Mouse (Mus musculus) MEL (cell line): ENCODE data around the gene Adamts4. TPM values are rescaled to one million over a fixed set of nuclear protein-coding genes. Genes with fewer than 3 reads are reported as not detected.

Source experiments
- DNase-seq: peaks from one replicate; pipeline ENCODE4 v3.0.0; 2011; ENCODE audit warnings: low read depth, low spot score
- H3K27ac ChIP-seq: 2 replicates; pipeline ENCODE4 v1.5.1; 2012; ENCODE audit warnings: low read depth, mild to moderate bottlenecking, control low read depth, low read length, moderate library complexity; ENCODE audit not compliant: control insufficient read depth
- H3K27me3 ChIP-seq, 2 experiments: fragments of 150-350 bp in 1 of 2; sonication (generic) in 1 of 2; 2 replicates each; pipeline ENCODE4 v1.6.1; 2012; ENCODE audit warnings: low read length in 2 of 2, mild to moderate bottlenecking in 2 of 2, improper control_type of control experiment in 1 of 2, moderate library complexity in 1 of 2; ENCODE audit not compliant: insufficient read depth in 2 of 2, control insufficient read depth in 1 of 2
- H3K36me3 ChIP-seq, 2 experiments: 2 replicates each; pipeline ENCODE4 v1.6.1; 2012 to 2014; ENCODE audit warnings: low read length in 2 of 2, improper control_type of control experiment in 1 of 2, inconsistent platforms in 1 of 2, mild to moderate bottlenecking in 1 of 2; ENCODE audit not compliant: insufficient read depth in 2 of 2, control insufficient read depth in 1 of 2
- H3K4me1 ChIP-seq, 2 experiments: fragments of 150-350 bp in 1 of 2; sonication (generic) in 1 of 2; 2 replicates each; pipeline ENCODE4 v1.6.1; 2012; ENCODE audit warnings: low read length in 2 of 2, improper control_type of control experiment in 1 of 2, mild to moderate bottlenecking in 1 of 2; ENCODE audit not compliant: insufficient read depth in 2 of 2, control insufficient read depth in 1 of 2
- H3K4me3 ChIP-seq, 2 experiments: fragments of 150-350 bp in 1 of 2; sonication (generic) in 1 of 2; 2 replicates each; pipeline ENCODE4 v1.5.1; 2012; ENCODE audit warnings: low read depth in 2 of 2, low read length in 2 of 2, mild to moderate bottlenecking in 2 of 2, moderate library complexity in 2 of 2, control low read depth in 1 of 2, improper control_type of control experiment in 1 of 2; ENCODE audit not compliant: control insufficient read depth in 1 of 2, insufficient read depth in 1 of 2
- H3K79me2 ChIP-seq: 2 replicates; pipeline ENCODE4 v1.6.1; 2012; ENCODE audit warnings: mild to moderate bottlenecking, low read length, moderate library complexity; ENCODE audit not compliant: control insufficient read depth, poor library complexity, insufficient read depth
- H3K9ac ChIP-seq: 2 replicates; pipeline ENCODE4 v1.6.1; 2012; ENCODE audit warnings: low read depth, mild to moderate bottlenecking, control low read depth, low read length, moderate library complexity; ENCODE audit not compliant: control insufficient read depth, poor library complexity, severe bottlenecking
- H3K9me3 ChIP-seq: fragments of 150-350 bp; sonication (generic); replicated peaks from 2 replicates; pipeline ENCODE4 v1.6.1; 2012; ENCODE audit warnings: mild to moderate bottlenecking, low read length, improper control_type of control experiment, moderate library complexity; ENCODE audit not compliant: insufficient read depth
- CHD2 ChIP-seq: IDR thresholded peaks from 2 replicates; pipeline ENCODE4 v1.6.1; 2011; ENCODE audit warnings: low read length, improper control_type of control experiment
- CTCF ChIP-seq, 3 experiments: IDR thresholded peaks in 2 of 3; conservative IDR thresholded peaks in 1 of 3; 2 replicates each; pipeline ENCODE4 v1.5.1; 2011 to 2012; ENCODE audit warnings: low read length in 3 of 3, low read depth in 2 of 3, mild to moderate bottlenecking in 2 of 3, improper control_type of control experiment in 1 of 3, inconsistent platforms in 1 of 3, mixed read lengths in 1 of 3, moderate library complexity in 1 of 3; ENCODE audit not compliant: control insufficient read depth in 1 of 3, insufficient read depth in 1 of 3, poor library complexity in 1 of 3, severe bottlenecking in 1 of 3
- E2F4 ChIP-seq: IDR thresholded peaks from 2 replicates; pipeline ENCODE4 v1.6.1; 2011; ENCODE audit warnings: low read depth, low read length, improper control_type of control experiment, borderline replicate concordance
- ELF1 ChIP-seq: IDR thresholded peaks from 2 replicates; pipeline ENCODE4 v1.6.1; 2014; ENCODE audit warnings: low read depth, mild to moderate bottlenecking, inconsistent platforms, low read length, improper control_type of control experiment, moderate library complexity
- EP300 ChIP-seq, 2 experiments: IDR thresholded peaks; 2 replicates each; pipeline ENCODE4 v1.6.1; 2011; ENCODE audit warnings: improper control_type of control experiment in 2 of 2, low read length in 2 of 2, low read depth in 1 of 2, mild to moderate bottlenecking in 1 of 2
- ETS1 ChIP-seq: IDR thresholded peaks from 2 replicates; pipeline ENCODE4 v1.6.1; 2012; ENCODE audit warnings: low read depth, mild to moderate bottlenecking, inconsistent platforms, low read length, improper control_type of control experiment, moderate library complexity
- GABPA ChIP-seq: IDR thresholded peaks from 2 replicates; pipeline ENCODE4 v1.6.1; 2012; ENCODE audit warnings: low read depth, mild to moderate bottlenecking, inconsistent platforms, low read length, improper control_type of control experiment, moderate library complexity
- HCFC1 ChIP-seq: IDR thresholded peaks from 2 replicates; pipeline ENCODE4 v1.6.1; 2012; ENCODE audit warnings: low read depth, mild to moderate bottlenecking, inconsistent platforms, low read length, improper control_type of control experiment, moderate library complexity
- KAT2A ChIP-seq: conservative IDR thresholded peaks from 2 replicates; pipeline ENCODE4 v1.6.1; 2012; ENCODE audit warnings: low read depth, low read length, improper control_type of control experiment, inconsistent platforms
- MAFK ChIP-seq: IDR thresholded peaks from 2 replicates; pipeline ENCODE4 v1.6.1; 2011; ENCODE audit warnings: low read depth, mild to moderate bottlenecking, low read length, improper control_type of control experiment, borderline replicate concordance
- MXI1 ChIP-seq: IDR thresholded peaks from 2 replicates; pipeline ENCODE4 v1.6.1; 2011; ENCODE audit warnings: mild to moderate bottlenecking, low read depth, low read length, improper control_type of control experiment
- MYC ChIP-seq: IDR thresholded peaks from 2 replicates; pipeline ENCODE4 v1.6.1; 2011; ENCODE audit warnings: low read depth, mild to moderate bottlenecking, low read length, improper control_type of control experiment, moderate library complexity
- NELFE ChIP-seq: IDR thresholded peaks from 2 replicates; pipeline ENCODE4 v1.6.1; 2011; ENCODE audit warnings: low read depth, low read length, improper control_type of control experiment
- NRF1 ChIP-seq: IDR thresholded peaks from 2 replicates; pipeline ENCODE4 v1.6.1; 2014; ENCODE audit warnings: low read depth, mild to moderate bottlenecking, inconsistent platforms, low read length, improper control_type of control experiment, moderate library complexity; ENCODE audit not compliant: poor library complexity, insufficient read depth, severe bottlenecking
- POLR2AphosphoS5 ChIP-seq: IDR thresholded peaks from 2 replicates; pipeline ENCODE4 v1.6.1; 2012; ENCODE audit warnings: low read depth, borderline replicate concordance, mild to moderate bottlenecking, inconsistent platforms, low read length, moderate library complexity, mixed read lengths
- SIN3A ChIP-seq: IDR thresholded peaks from 2 replicates; pipeline ENCODE4 v1.6.1; 2012; ENCODE audit warnings: low read length, improper control_type of control experiment, inconsistent platforms
- SMC3 ChIP-seq: IDR thresholded peaks from 2 replicates; pipeline ENCODE4 v1.6.1; 2011; ENCODE audit warnings: low read depth, low read length, improper control_type of control experiment
- TAL1 ChIP-seq: IDR thresholded peaks from 2 replicates; pipeline ENCODE4 v1.6.1; 2012; ENCODE audit warnings: mild to moderate bottlenecking, inconsistent platforms, low read length, moderate library complexity, mixed read lengths
- TBP ChIP-seq: IDR thresholded peaks from 2 replicates; pipeline ENCODE4 v1.8.0; 2011; ENCODE audit warnings: low read depth, low read length, improper control_type of control experiment
- TCF12 ChIP-seq: IDR thresholded peaks from 2 replicates; pipeline ENCODE4 v1.6.1; 2014; ENCODE audit warnings: low read depth, mild to moderate bottlenecking, inconsistent platforms, low read length, improper control_type of control experiment, moderate library complexity
- UBTF ChIP-seq: IDR thresholded peaks from 2 replicates; pipeline ENCODE4 v1.6.1; 2012; ENCODE audit warnings: low read depth, mild to moderate bottlenecking, inconsistent platforms, low read length, improper control_type of control experiment, moderate library complexity, borderline replicate concordance; ENCODE audit not compliant: insufficient read depth
- USF1 ChIP-seq: IDR thresholded peaks from 2 replicates; pipeline ENCODE4 v1.6.1; 2014; ENCODE audit warnings: low read depth, mild to moderate bottlenecking, inconsistent platforms, low read length, improper control_type of control experiment, moderate library complexity
- USF2 ChIP-seq, 2 experiments: IDR thresholded peaks; 2 replicates each; pipeline ENCODE4 v1.6.1; 2011 to 2012; ENCODE audit warnings: improper control_type of control experiment in 2 of 2, low read length in 2 of 2, borderline replicate concordance in 1 of 2, inconsistent platforms in 1 of 2, low read depth in 1 of 2, mild to moderate bottlenecking in 1 of 2; ENCODE audit not compliant: insufficient read depth in 1 of 2
- ZC3H11A ChIP-seq: IDR thresholded peaks from 2 replicates; pipeline ENCODE4 v1.6.1; 2012; ENCODE audit warnings: low read depth, mild to moderate bottlenecking, inconsistent platforms, low read length, improper control_type of control experiment
- ZKSCAN1 ChIP-seq: IDR thresholded peaks from 2 replicates; pipeline ENCODE4 v1.6.1; 2012; ENCODE audit warnings: low read depth, mild to moderate bottlenecking, inconsistent platforms, low read length, improper control_type of control experiment, moderate library complexity
- ZNF384 ChIP-seq: IDR thresholded peaks from 2 replicates; pipeline ENCODE4 v1.6.1; 2012; ENCODE audit warnings: low read depth, mild to moderate bottlenecking, inconsistent platforms, low read length, improper control_type of control experiment
- polyA plus RNA-seq, 2 experiments: library from polyadenylated mRNA; stranded (reverse) in 1 of 2; unstranded in 1 of 2; fragments of >175 nt in 1 of 2; fragments of >200 nt in 1 of 2; gene quantifications; 2 replicates each; pipeline versions ENCODE4 v1.2.1 to v1.2.4; 2012; ENCODE audit warnings: low replicate concordance in 2 of 2, low read depth in 1 of 2; ENCODE audit not compliant: insufficient read length in 2 of 2, insufficient read depth in 1 of 2, missing spikeins in 1 of 2
- total RNA-seq: library from RNA; depleted of rRNA; stranded (reverse); fragments of 300-350 nt; gene quantifications from 2 replicates; pipeline ENCODE4 v1.2.3, GENCODE M21; 2012

Gene Adamts4
- total and polyA plus RNA-seq, 3 experiments = 0.03 TPM; not detected in 2

GRCm38 (mm10) chr1:171209409-171209808 is 40.8 kb upstream of the Adamts4 start (continued):
- TF ChIP-seq ZKSCAN1 (no peak), MYC (no peak), CTCF (IDR thresholded peaks at IDR 0.05 in 2 of 3, conservative IDR thresholded peaks at IDR 0.05 in 1 of 3; ENCODE audit: control insufficient read depth in 1 of 3, insufficient read depth in 1 of 3, low read depth in 2 of 3, low read length in 3 of 3, poor library complexity in 1 of 3, severe bottlenecking in 1 of 3) (no peak), MXI1 (no peak), NRF1 (no peak), NELFE (no peak), CHD2 (no peak), ELF1 (no peak), USF1 (no peak), USF2 (IDR thresholded peaks at IDR 0.05; ENCODE audit: borderline replicate concordance in 1 of 2, insufficient read depth in 1 of 2, low read depth in 1 of 2, low read length in 2 of 2) (no peak)

- no peak overlapping the region for H3K9ac ChIP-seq
- H3K4me1 ChIP-seq = peaks cover 5 to 41% of the 10 kb centered on the region in 2 experiments
- no peaks in the 10 kb centered on the region for H3K9me3 ChIP-seq
- H3K36me3 ChIP-seq = peaks cover 0 to 23% of the 10 kb centered on the region in 2 experiments; a peak in 2 of 4 replicates
- no peak for DNase-seq
- no peaks in the 10 kb centered on the region for H3K79me2 ChIP-seq
- no peaks in the 10 kb centered on the region for H3K27me3 ChIP-seq
- no peak overlapping the region for H3K4me3 ChIP-seq
- TF ChIP-seq HCFC1 (no peak), USF2 (IDR thresholded peaks at IDR 0.05; ENCODE audit: borderline replicate concordance in 1 of 2, insufficient read depth in 1 of 2, low read depth in 1 of 2, low read length in 2 of 2) (no peak), EP300 (IDR thresholded peaks at IDR 0.05; ENCODE audit: low read depth in 1 of 2, low read length in 2 of 2) (no peak), SIN3A (no peak), ELF1 (no peak), MAFK (no peak), CHD2 (no peak), GABPA (no peak), USF1 (no peak)
- H3K27ac ChIP-seq = no peak overlapping the region
Observed at GRCm38 (mm10) chr1:171212854-171213253, 37.4 kb upstream of the Adamts4 start.

GRCm38 (mm10) chr1:171213801-171214496 is 36.3 kb upstream of the Adamts4 start, which contains the start of gene Nr1i3:
TSS of gene Nr1i3 (plus strand) at chr1:171213970.
- Histone ChIP-seq H3K4me3 (no peak within 1 kb of the TSS), H3K27me3 (no peaks in the 10 kb centered on the region), H3K4me1 (peaks cover 2 to 39% of the 10 kb centered on the region in 2 experiments; a peak in 3 of 4 replicates), H3K79me2 (no peaks in the 10 kb centered on the region), H3K36me3 (peaks cover 0 to 20% of the 10 kb centered on the region in 2 experiments; a peak in 2 of 4 replicates), H3K9ac (no peak within 1 kb of the TSS), H3K9me3 (no peaks in the 10 kb centered on the region), H3K27ac (no peak within 1 kb of the TSS)
- TF ChIP-seq POLR2AphosphoS5 (no peak), ZNF384 (no peak), KAT2A (no peak), SIN3A (no peak), MAFK (no peak), CTCF (IDR thresholded peaks at IDR 0.05 in 2 of 3, conservative IDR thresholded peaks at IDR 0.05 in 1 of 3; ENCODE audit: control insufficient read depth in 1 of 3, insufficient read depth in 1 of 3, low read depth in 2 of 3, low read length in 3 of 3, poor library complexity in 1 of 3, severe bottlenecking in 1 of 3) (no peak), ZKSCAN1 (no peak), TBP (no peak), TCF12 (no peak), SMC3 (no peak), UBTF (no peak), ETS1 (no peak), GABPA (no peak), E2F4 (no peak), TAL1 (no peak), NELFE (no peak), ELF1 (no peak), ZC3H11A (no peak)
- DNase-seq = no peak
